In genomic region chr16:40466596-40466995, GRCm38 (mm10) we compare ENCODE assay signal across 8 mouse cellular contexts.
DNase-seq lines count a peak whose midpoint lies in the region.

No protein-coding gene starts in this region.

- DNase-seq in heart, postnatal 10 days, result peak; percentile 2 to 21
- DNase-seq in heart, adult 11 months, result no peak
- peak; percentile 15 for DNase-seq in right cerebral cortex, adult 18-20 months
- DNase-seq in right cerebral cortex, postnatal 36 days (ENCODE audit: low spot score in 2 of 2), result no peak
- peak; percentile 35 to 43 for DNase-seq in cerebellum, postnatal 36 days
- DNase-seq in left cerebral cortex, postnatal 4 days, result peak; percentile 42
- DNase-seq in T-cell, adult 2 months (ENCODE audit: low spot score), result no peak
- no peak for DNase-seq in heart, adult 9 months (ENCODE audit: low spot score in 2 of 2)

- intact Hi-C loops in heart, postnatal 10 days (cut with DNase I), result loop anchor here (1.0 to 5.0 kb wide), 2 partner anchors 502 to 776 kb away; no protein-coding TSS in a partner anchor
- intact Hi-C loops in left cerebral cortex, postnatal 4 days (cut with DNase I), result loop anchor here (10.0 kb wide), 1 partner anchor 482 kb away; the partner anchor contains the start of gene Lsamp

Comparison
In these comparisons a context has a peak if more than half of its experiments do, and no peak if none do; other contexts are left out.
1. DNase-seq: peak in heart, postnatal 10 days (2 of 2), right cerebral cortex, adult 18-20 months (single experiment), cerebellum, postnatal 36 days (2 of 2) and left cerebral cortex, postnatal 4 days (single experiment); none in heart, adult 11 months (single experiment), right cerebral cortex, postnatal 36 days (0 of 2), T-cell, adult 2 months (single experiment) and heart, adult 9 months (0 of 2).